Mouse (Mus musculus): ENCODE measurements around the gene Ric8a. TPM values are rescaled to one million over a fixed set of nuclear protein-coding genes. Genes with fewer than 3 reads are reported as not detected.

Gene Ric8a
- polyA plus RNA-seq, 1 experiment from 2014 or later, result 94.8 TPM

Other genes with a start within 250 kb of the Ric8a start
- not detected in 2 replicates for gene Olfr61, start 228.0 kb upstream of the Ric8a start, polyA plus RNA-seq (2015; fragmentation: Nextera tagmentation; extraction: Ambion mirVana)
- not detected in 2 replicates for gene Olfr53, start 210.5 kb upstream of the Ric8a start, polyA plus RNA-seq (2015; fragmentation: Nextera tagmentation; extraction: Ambion mirVana)
- 0.01 TPM in 2 replicates for gene Olfr539, start 197.0 kb upstream of the Ric8a start, polyA plus RNA-seq (2015; fragmentation: Nextera tagmentation; extraction: Ambion mirVana)
- gene Olfr45, start 175.0 kb upstream of the Ric8a start, polyA plus RNA-seq (2015; fragmentation: Nextera tagmentation; extraction: Ambion mirVana), result not detected in 2 replicates
- gene Olfr541, start 159.7 kb upstream of the Ric8a start, polyA plus RNA-seq (2015; fragmentation: Nextera tagmentation; extraction: Ambion mirVana), result not detected in 2 replicates
- gene Cyp2e1, start 93.2 kb upstream of the Ric8a start, polyA plus RNA-seq (2015; fragmentation: Nextera tagmentation; extraction: Ambion mirVana), result not detected in 2 replicates
- gene Syce1, start 69.1 kb upstream of the Ric8a start, polyA plus RNA-seq (2015; fragmentation: Nextera tagmentation; extraction: Ambion mirVana), result 0.47 and 0.73 TPM in 2 replicates
- 29.4 and 33.1 TPM in 2 replicates for gene Zfp941, start 34.8 kb upstream of the Ric8a start, polyA plus RNA-seq (2015; fragmentation: Nextera tagmentation; extraction: Ambion mirVana)
- 0.23 and 0.46 TPM in 2 replicates for gene Urah, start 21.9 kb upstream of the Ric8a start, polyA plus RNA-seq (2015; fragmentation: Nextera tagmentation; extraction: Ambion mirVana)
- gene Scgb1c1, start 11.4 kb upstream of the Ric8a start, polyA plus RNA-seq (2015; fragmentation: Nextera tagmentation; extraction: Ambion mirVana), result not detected in 2 replicates
- gene Odf3, start 9.2 kb upstream of the Ric8a start, polyA plus RNA-seq (2015; fragmentation: Nextera tagmentation; extraction: Ambion mirVana), result not detected in 2 replicates
- not detected in 2 replicates for gene Gm45785, start 626 bp upstream of the Ric8a start, polyA plus RNA-seq (2015; fragmentation: Nextera tagmentation; extraction: Ambion mirVana)
- gene Bet1l, start 620 bp downstream of the Ric8a start, polyA plus RNA-seq (2015; fragmentation: Nextera tagmentation; extraction: Ambion mirVana), result 45.8 and 49.1 TPM in 2 replicates
- 253 and 254 TPM in 2 replicates for gene Psmd13, start 25.0 kb downstream of the Ric8a start, polyA plus RNA-seq (2015; fragmentation: Nextera tagmentation; extraction: Ambion mirVana)
- 61.9 and 67.8 TPM in 2 replicates for gene Sirt3, start 25.4 kb downstream of the Ric8a start, polyA plus RNA-seq (2015; fragmentation: Nextera tagmentation; extraction: Ambion mirVana)
- gene Cox8b, start 43.5 kb downstream of the Ric8a start, polyA plus RNA-seq (2015; fragmentation: Nextera tagmentation; extraction: Ambion mirVana), result 1.5 and 4.8 TPM in 2 replicates
- gene Nlrp6, start 63.9 kb downstream of the Ric8a start, polyA plus RNA-seq (2015; fragmentation: Nextera tagmentation; extraction: Ambion mirVana), result 0.67 and 5.6 TPM in 2 replicates
- gene Pgghg, start 84.4 kb downstream of the Ric8a start, polyA plus RNA-seq (2015; fragmentation: Nextera tagmentation; extraction: Ambion mirVana), result 6.3 and 10.2 TPM in 2 replicates
- gene Ifitm5, start 93.3 kb downstream of the Ric8a start, polyA plus RNA-seq (2015; fragmentation: Nextera tagmentation; extraction: Ambion mirVana), result 3.0 and 4.5 TPM in 2 replicates
- not detected in 2 replicates for gene Gm45717, start 99.0 kb downstream of the Ric8a start, polyA plus RNA-seq (2015; fragmentation: Nextera tagmentation; extraction: Ambion mirVana)
- gene Ifitm2, start 99.0 kb downstream of the Ric8a start, polyA plus RNA-seq (2015; fragmentation: Nextera tagmentation; extraction: Ambion mirVana), result 197 and 409 TPM in 2 replicates
- gene Ifitm1, start 110.3 kb downstream of the Ric8a start, polyA plus RNA-seq (2015; fragmentation: Nextera tagmentation; extraction: Ambion mirVana), result 20.6 and 115 TPM in 2 replicates
- 50.1 and 243 TPM in 2 replicates for gene Ifitm3, start 153.8 kb downstream of the Ric8a start, polyA plus RNA-seq (2015; fragmentation: Nextera tagmentation; extraction: Ambion mirVana)
- gene Ifitm6, start 161.0 kb downstream of the Ric8a start, polyA plus RNA-seq (2015; fragmentation: Nextera tagmentation; extraction: Ambion mirVana), result 1.7 and 1.8 TPM in 2 replicates
- gene Gm17387, start 172.2 kb downstream of the Ric8a start, polyA plus RNA-seq (2015; fragmentation: Nextera tagmentation; extraction: Ambion mirVana), result not detected in 2 replicates
- gene B4galnt4, start 204.1 kb downstream of the Ric8a start, polyA plus RNA-seq (2015; fragmentation: Nextera tagmentation; extraction: Ambion mirVana), result 39.3 and 51.2 TPM in 2 replicates
- 0.18 and 8.4 TPM in 2 replicates for gene Pkp3, start 221.3 kb downstream of the Ric8a start, polyA plus RNA-seq (2015; fragmentation: Nextera tagmentation; extraction: Ambion mirVana)
- 3.3 and 7.8 TPM in 2 replicates for gene Sigirr, start 243.6 kb downstream of the Ric8a start, polyA plus RNA-seq (2015; fragmentation: Nextera tagmentation; extraction: Ambion mirVana)

Measured in neural tube, embryonic 15.5 days (tissue).